Mouse (Mus musculus): Measurements from ENCODE around the gene Itprip.
"Not testable (repeated sequence)": the region's sequence is repeated elsewhere in the genome, so short reads cannot be mapped to it uniquely, and the experiment has no call there.

The Itprip gene

GRCm38 (mm10) chr19:47857957-47858942 lies 60.8 kb downstream of the Itprip start:
- in situ Hi-C loops (cut with MboI; ENCODE audit: unreplicated experiment in 2 of 2), result no loop called here

DNA sequence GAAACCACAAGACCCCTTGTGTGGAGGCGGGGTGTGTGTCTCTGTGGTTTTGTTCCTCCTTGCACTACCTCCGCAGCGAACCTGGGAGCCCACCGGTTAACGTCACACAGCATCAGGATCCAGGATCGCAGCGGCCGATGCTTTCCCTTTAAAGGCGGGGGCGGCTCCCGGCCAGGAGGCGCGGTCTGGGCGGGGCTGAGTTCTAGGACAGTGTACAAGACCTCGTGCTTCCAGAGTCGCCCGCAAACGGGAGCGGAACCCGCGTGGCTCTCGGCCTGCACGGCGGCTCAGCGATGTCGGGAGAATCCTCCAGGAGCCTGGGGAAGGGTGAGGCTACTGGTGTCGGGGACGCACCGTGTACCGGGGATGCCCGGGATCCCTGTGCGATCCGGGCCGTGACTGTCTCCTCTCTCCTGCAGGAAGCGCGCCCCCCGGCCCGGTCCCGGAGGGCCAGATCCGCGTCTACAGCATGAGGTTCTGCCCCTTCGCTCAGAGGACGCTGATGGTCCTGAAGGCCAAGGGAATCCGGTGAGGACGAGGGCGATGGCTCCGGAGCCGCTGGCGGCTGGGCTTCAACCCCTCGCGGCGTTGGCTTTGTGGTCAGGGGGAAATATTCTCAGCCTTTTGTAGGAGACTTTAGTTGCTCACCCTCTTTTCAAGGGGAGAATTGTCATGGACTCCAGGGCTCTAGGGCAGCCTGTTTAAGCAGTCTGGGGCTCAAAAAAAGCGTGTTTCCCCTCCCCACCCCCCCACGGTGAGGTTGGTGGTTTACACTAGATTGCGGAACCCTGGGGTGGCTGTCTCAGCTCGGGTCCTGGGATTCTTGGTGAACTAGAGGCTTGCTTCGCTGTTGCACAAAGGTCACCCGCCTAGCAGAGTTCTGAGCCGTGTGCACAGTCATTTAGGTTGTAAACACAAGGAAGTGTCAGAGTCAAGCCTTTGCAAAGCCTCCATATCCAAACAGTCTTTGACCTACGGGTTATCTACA lies 64.0 kb downstream of the Itprip start, which contains the start of gene Gsto1:
Gsto1 (plus strand) TSS at position 175 of the 988 bp plus-strand sequence.
- in situ Hi-C loops (cut with MboI; ENCODE audit: unreplicated experiment in 2 of 2), result no loop called here

DNA sequence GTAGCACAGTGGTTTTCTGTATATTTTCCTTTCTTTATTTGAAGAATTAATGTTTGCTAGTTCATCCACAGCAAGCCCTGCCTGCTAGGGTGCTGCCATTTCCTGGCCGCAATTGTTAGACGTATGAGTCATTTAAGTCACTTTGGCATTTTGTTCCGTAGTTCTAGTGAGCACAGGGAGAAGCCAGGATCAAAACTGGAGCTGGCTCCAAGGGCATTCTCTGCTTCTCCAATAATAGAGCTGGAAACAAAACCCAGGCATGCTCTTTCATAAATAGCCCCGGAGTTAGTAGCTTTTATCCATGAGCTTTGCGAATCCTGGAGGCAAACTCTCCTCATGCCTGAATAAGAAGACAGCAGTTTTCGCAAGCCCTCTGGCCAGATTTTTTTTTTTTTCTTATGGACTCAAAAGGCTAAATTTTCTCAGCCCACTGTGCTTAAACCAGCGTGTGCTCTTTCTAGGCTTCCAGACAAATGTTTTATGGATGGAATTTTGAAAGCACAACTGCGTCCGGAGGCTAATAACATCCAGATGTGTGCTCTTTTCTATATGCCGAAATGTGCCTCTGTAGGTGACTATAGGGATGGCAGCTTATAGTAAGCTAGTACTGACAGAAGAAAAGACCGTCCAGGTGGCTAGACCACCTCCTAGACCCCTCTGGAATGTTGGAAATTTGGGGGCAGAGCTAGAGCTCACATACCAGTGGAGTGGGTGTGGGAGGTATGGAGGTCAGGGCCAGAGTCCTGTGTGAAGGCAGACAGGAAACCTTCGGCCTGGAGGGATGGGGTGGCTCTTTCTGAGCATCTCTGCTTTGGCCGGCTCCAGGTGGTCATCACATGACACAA lies 64.9 kb downstream of the Itprip start:
- in situ Hi-C loops (cut with MboI; ENCODE audit: unreplicated experiment in 2 of 2), result no loop called here

- in situ Hi-C loops (cut with MboI; ENCODE audit: unreplicated experiment in 2 of 2), result no loop called here
Observed at GRCm38 (mm10) chr19:47853053-47853452, 66.0 kb downstream of the Itprip start.

DNA sequence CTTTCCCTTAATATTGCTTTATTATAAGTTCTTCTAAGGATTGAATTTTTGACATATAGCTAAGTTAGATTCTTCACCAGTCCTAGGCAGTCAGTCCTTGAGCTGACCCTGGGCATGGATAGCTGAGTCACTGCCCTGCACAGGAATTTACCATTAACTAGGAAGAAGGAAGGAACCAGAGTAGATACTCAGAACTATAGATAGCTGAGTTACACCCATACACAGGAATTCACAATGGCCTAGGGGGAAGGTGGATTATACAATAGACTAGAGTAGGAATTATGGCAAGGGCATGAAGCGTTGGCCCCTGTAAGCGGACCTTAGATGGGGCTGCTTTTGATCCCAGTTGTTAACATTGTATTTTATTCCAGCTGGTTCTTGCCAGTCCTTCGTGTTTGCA lies 67.0 kb downstream of the Itprip start:
- in situ Hi-C loops (cut with MboI; ENCODE audit: unreplicated experiment in 2 of 2), result not testable (repeated sequence)

GRCm38 (mm10) chr19:47849735-47850134 lies 69.4 kb downstream of the Itprip start:
- in situ Hi-C loops (cut with MboI; ENCODE audit: unreplicated experiment in 2 of 2), result no loop called here

Data from v-Abl transformed pro-B cells (cell line).